Mouse (Mus musculus): ENCODE results near the gene Igf2bp1. TPM values are rescaled to one million over a fixed set of nuclear protein-coding genes. Genes with fewer than 3 reads are reported as not detected.

Igf2bp1 gene
- polyA plus RNA-seq (2014; fragmentation: Nextera tagmentation; extraction: Ambion mirVana) = 92.9 and 95.1 TPM in 2 replicates

DNA sequence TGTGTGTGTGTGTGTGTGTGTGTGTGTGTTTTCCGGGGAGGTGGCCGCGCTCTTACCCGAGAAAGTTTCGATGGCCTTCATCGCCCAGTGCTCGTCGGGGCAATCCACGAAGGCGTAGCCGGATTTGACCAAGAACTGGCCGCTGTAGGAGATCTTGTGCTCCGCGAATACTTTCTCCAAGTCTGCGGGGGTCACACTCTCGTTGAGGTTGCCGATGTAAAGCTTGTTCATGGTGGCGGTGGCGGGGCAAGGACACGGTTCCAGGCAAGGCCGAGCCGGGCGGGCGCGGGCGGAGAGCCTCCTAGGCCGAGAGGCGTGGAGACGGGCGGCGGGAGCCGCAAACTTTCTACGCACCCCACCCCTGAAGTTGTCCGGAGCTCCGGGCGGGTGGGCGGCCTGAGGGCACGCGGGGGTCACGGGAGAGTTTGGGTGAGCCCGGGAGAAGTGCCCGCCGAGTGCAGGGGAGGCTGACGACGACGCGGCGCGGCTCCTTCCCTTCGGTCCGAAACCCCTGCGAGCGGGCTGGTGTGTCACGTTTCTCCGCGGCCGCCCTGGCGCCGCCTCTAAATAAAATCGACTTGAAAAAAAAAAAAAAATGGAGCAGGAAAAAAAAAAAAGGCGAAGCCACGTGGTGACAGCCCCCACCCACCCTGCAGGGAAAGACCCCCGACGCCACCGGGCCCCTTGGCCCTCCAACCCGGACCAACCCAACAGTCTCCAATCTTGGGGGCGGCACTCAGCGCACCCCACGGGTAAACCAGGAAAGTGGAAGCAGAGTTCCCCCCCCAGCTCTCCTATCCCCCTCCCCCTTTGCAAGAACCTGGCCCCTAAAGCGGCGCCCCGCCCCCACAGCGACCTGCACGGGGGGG, at the start of gene Igf2bp1:
Gene Igf2bp1 (minus strand): TSS at position 538 of the 869 bp plus-strand sequence.
- Histone ChIP-seq H3K4me3 (ENCODE audit: low read depth, low read length) (peak within 1 kb of the TSS; percentile 97), H3K4me2 (peak within 1 kb of the TSS; percentile 72), H3K27me3 (ENCODE audit: control insufficient read depth, insufficient read depth, low read length) (no peaks in the 10 kb centered on the region), H3K9ac (ENCODE audit: low read length) (peak within 1 kb of the TSS; percentile 100), H3K9me3 (ENCODE audit: control insufficient read depth, low read length) (no peaks in the 10 kb centered on the region), H3K4me1 (ENCODE audit: control insufficient read depth, insufficient read depth, low read length) (peaks cover 25% of the 10 kb centered on the region), H3K36me3 (ENCODE audit: control insufficient read depth, insufficient read depth, low read length) (no peaks in the 10 kb centered on the region), H3K27ac (ENCODE audit: low read depth, low read length) (peak within 1 kb of the TSS; percentile 100)
- WGBS = under 1% methylated on average over 66 of the region's 74 CpGs
- peak; percentile 98 for DNase-seq (ENCODE audit: low spot score, missing footprints)
- peak; percentile 73 for ATAC-seq (ENCODE audit: low FRiP score)

DNA sequence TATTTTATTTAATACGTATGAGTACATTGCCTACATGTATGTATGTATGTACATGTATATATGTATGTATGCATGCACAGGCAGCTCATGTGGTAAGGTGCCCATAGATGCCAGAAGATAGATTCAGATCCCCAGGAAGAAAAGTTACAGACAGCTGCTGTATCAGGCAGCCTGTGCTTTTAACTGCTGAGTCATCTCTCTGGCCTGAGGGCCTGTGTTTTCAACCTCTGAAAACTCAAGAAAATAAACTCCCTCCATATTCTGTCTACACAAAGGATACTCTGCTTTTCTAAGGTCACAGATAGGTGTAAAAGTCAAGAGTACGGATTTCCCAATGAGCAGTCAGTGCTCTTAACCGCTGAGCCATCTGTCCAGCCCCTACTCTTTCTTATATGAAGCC, 45.1 kb upstream of the Igf2bp1 start:
- no peak overlapping the region for H3K4me3 ChIP-seq (ENCODE audit: low read depth, low read length)
- H3K27ac ChIP-seq (ENCODE audit: low read depth, low read length) = no peak overlapping the region
- H3K4me1 ChIP-seq (ENCODE audit: control insufficient read depth, insufficient read depth, low read length) = no peaks in the 10 kb centered on the region
- H3K4me2 ChIP-seq = no peak overlapping the region
- no peak for ATAC-seq (ENCODE audit: low FRiP score)
- no peak overlapping the region for H3K9ac ChIP-seq (ENCODE audit: low read length)
- H3K27me3 ChIP-seq (ENCODE audit: control insufficient read depth, insufficient read depth, low read length) = no peaks in the 10 kb centered on the region
- peaks cover 30% of the 10 kb centered on the region for H3K36me3 ChIP-seq (ENCODE audit: control insufficient read depth, insufficient read depth, low read length)
- 92% methylated on average over 3 of the region's 3 CpGs for WGBS
- H3K9me3 ChIP-seq (ENCODE audit: control insufficient read depth, low read length) = no peaks in the 10 kb centered on the region
- DNase-seq (ENCODE audit: low spot score, missing footprints) = no peak

DNA sequence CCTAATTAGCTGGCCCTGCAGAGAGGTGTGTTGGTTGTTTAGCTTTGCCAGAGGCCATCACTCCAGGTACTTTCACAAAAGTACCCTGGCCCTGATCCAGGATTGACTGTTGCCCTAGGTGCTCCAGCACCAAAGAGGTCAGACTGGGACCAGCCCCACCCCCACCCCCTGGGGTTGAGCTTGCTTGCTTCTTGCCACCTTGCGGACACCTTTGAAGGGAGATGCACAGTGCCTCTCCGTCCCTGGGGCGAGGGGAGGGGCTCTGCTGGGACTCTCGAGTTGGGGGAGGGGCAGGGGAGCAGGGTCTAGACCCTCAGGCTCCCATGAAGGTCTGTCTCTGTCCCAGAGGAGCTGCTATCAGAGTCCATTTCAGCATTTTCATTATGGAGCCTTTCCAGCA, 44.2 kb upstream of the Igf2bp1 start:
- Histone ChIP-seq H3K36me3 (ENCODE audit: control insufficient read depth, insufficient read depth, low read length) (peaks cover 30% of the 10 kb centered on the region), H3K9me3 (ENCODE audit: control insufficient read depth, low read length) (no peaks in the 10 kb centered on the region), H3K4me1 (ENCODE audit: control insufficient read depth, insufficient read depth, low read length) (no peaks in the 10 kb centered on the region), H3K4me3 (ENCODE audit: low read depth, low read length) (no peak overlapping the region), H3K9ac (ENCODE audit: low read length) (no peak overlapping the region), H3K27ac (ENCODE audit: low read depth, low read length) (no peak overlapping the region), H3K27me3 (ENCODE audit: control insufficient read depth, insufficient read depth, low read length) (no peaks in the 10 kb centered on the region), H3K4me2 (no peak overlapping the region)
- no peak for ATAC-seq (ENCODE audit: low FRiP score)
- no peak for DNase-seq (ENCODE audit: low spot score, missing footprints)
- 85% methylated on average over 4 of the region's 4 CpGs for WGBS

DNA sequence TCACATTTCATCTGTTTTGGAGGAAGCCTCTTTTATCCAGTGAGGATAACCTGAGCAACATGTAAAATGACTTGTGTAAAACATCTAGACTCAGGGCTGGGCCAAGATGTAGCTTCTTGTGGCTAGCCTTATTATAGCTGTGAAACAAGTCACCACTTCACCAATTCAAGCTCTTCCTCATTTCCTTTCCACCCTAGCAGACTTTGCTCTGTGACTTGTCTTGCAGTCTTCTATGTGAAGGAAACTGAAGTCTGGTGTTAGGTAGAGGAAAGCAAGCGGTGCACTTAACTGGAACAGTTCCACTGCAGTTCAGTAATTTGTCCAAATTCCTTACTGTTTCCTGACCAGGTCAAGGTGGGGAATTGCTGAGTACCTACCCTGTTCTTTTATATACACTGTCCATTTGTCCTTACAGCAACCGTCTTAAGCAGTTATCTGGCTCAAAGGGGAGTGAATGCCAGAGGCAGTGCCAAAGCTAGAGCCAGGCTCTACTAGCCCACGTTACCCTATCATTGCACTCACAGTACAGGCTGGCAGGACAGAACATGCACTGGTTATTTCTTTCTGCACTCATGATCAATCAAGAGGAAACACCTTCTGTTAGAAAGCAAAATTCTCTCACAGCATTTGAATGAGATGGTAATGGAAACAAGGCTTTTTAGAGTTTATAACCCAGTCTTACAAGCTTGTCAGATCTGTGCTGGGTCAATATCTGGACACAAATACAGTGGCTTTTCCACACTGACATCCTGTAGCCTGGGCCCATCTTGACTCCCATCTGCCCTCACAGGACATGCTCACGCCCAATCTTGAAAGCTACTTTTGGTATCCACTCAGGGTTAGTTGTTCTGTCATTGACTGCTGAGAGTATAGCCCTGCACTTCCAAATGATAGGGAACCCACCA, 42.0 kb upstream of the Igf2bp1 start:
- Histone ChIP-seq H3K4me1 (ENCODE audit: control insufficient read depth, insufficient read depth, low read length) (no peaks in the 10 kb centered on the region), H3K9ac (ENCODE audit: low read length) (no peak overlapping the region), H3K27ac (ENCODE audit: low read depth, low read length) (no peak overlapping the region), H3K4me2 (no peak overlapping the region), H3K9me3 (ENCODE audit: control insufficient read depth, low read length) (no peaks in the 10 kb centered on the region), H3K36me3 (ENCODE audit: control insufficient read depth, insufficient read depth, low read length) (peaks cover 23% of the 10 kb centered on the region), H3K27me3 (ENCODE audit: control insufficient read depth, insufficient read depth, low read length) (no peaks in the 10 kb centered on the region), H3K4me3 (ENCODE audit: low read depth, low read length) (no peak overlapping the region)
- 85% methylated on average over 4 of the region's 4 CpGs for WGBS
- DNase-seq (ENCODE audit: low spot score, missing footprints) (no peak), ATAC-seq (ENCODE audit: low FRiP score) (no peak)

DNA sequence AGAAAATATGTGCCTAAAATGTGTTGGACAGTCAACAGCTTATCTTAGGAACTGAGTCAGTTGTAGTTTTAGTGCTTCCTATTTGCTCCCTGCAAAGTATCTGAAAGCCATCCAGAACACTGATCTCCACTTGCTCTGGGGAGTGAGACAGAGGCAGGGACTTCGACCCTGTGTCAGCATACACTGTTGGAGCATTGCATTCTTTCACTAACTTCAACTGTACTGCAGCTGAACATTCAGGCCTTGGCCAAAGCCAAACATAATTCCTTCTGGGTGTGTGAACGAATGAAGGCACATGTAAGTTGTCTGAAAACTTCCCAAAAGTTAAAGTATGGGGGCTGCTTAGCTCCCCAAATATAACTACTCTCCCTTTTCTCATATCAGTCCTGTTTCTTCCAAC, 41.1 kb upstream of the Igf2bp1 start:
- H3K36me3 ChIP-seq (ENCODE audit: control insufficient read depth, insufficient read depth, low read length) = peaks cover 23% of the 10 kb centered on the region
- H3K9ac ChIP-seq (ENCODE audit: low read length) = no peak overlapping the region
- H3K4me1 ChIP-seq (ENCODE audit: control insufficient read depth, insufficient read depth, low read length) = no peaks in the 10 kb centered on the region
- no peak overlapping the region for H3K4me3 ChIP-seq (ENCODE audit: low read depth, low read length)
- ATAC-seq (ENCODE audit: low FRiP score) (no peak), DNase-seq (ENCODE audit: low spot score, missing footprints) (no peak)
- no peaks in the 10 kb centered on the region for H3K27me3 ChIP-seq (ENCODE audit: control insufficient read depth, insufficient read depth, low read length)
- H3K9me3 ChIP-seq (ENCODE audit: control insufficient read depth, low read length) = no peaks in the 10 kb centered on the region
- H3K4me2 ChIP-seq = no peak overlapping the region
- WGBS = 91% methylated on average over 2 of the region's 2 CpGs
- no peak overlapping the region for H3K27ac ChIP-seq (ENCODE audit: low read depth, low read length)

DNA sequence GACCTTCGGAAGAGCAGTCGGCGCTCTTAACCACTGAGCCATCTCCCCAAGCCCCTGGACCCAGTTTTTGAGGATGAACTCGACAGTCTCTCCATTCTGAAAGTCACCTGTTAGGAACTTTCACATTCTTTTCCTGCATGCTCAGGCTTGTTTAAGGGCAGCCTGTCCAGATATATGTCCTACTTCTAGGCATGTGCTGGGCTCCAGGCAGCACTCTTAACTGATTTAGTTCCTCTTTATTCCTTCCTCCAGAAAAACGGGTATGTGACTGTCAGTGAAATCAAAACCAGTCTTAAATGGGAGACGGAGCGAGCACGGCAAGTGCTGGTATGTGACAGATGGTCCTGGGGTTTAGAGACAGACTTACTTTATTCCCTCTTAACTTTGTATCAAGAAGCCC, 40.3 kb upstream of the Igf2bp1 start:
- Histone ChIP-seq H3K9me3 (ENCODE audit: control insufficient read depth, low read length) (no peaks in the 10 kb centered on the region), H3K4me3 (ENCODE audit: low read depth, low read length) (no peak overlapping the region), H3K4me1 (ENCODE audit: control insufficient read depth, insufficient read depth, low read length) (no peaks in the 10 kb centered on the region), H3K27ac (ENCODE audit: low read depth, low read length) (no peak overlapping the region), H3K36me3 (ENCODE audit: control insufficient read depth, insufficient read depth, low read length) (peaks cover 20% of the 10 kb centered on the region), H3K4me2 (no peak overlapping the region), H3K27me3 (ENCODE audit: control insufficient read depth, insufficient read depth, low read length) (no peaks in the 10 kb centered on the region), H3K9ac (ENCODE audit: low read length) (no peak overlapping the region)
- DNase-seq (ENCODE audit: low spot score, missing footprints) (no peak), ATAC-seq (ENCODE audit: low FRiP score) (no peak)
- 84% methylated on average over 8 of the region's 8 CpGs for WGBS

DNA sequence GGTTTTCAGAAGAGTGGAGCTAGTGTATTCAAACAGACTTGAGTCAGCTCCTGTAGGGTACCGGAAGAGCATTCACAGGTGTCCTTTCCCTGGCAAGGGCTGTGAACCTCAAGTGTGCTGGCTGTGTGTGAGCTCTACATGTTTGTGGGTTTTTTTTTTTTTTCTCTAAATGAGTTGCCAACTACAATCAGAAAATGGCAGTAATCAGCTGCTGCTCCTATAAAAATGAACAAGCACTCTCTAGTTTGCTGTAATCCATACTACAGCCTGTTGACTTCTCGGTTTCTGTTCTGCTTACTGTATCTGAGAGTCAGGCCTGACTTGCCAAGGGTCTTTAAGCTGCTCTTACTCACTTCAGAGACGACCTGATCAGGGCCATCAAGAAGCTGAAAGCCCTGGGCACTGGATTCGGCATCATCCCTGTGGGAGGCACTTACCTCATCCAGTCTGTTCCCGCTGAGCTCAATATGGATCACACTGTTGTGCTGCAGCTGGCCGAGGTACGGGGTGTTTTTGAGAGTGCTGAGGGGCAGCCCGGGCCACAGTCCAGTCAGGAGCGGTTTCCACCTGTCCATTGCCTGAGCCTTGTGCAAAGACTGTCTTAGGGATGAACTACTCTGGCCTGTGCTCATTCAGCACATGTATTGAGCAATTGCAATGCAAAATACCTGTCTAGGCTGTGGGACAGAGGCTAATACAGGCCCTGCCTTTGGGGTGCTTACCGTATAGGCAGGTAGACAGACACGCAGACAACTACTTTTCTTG, 39.2 kb upstream of the Igf2bp1 start:
- H3K4me2 ChIP-seq = no peak overlapping the region
- no peaks in the 10 kb centered on the region for H3K4me1 ChIP-seq (ENCODE audit: control insufficient read depth, insufficient read depth, low read length)
- no peak overlapping the region for H3K9ac ChIP-seq (ENCODE audit: low read length)
- H3K4me3 ChIP-seq (ENCODE audit: low read depth, low read length) = no peak overlapping the region
- no peak for ATAC-seq (ENCODE audit: low FRiP score)
- no peaks in the 10 kb centered on the region for H3K27me3 ChIP-seq (ENCODE audit: control insufficient read depth, insufficient read depth, low read length)
- peak; percentile 59 for DNase-seq (ENCODE audit: low spot score, missing footprints)
- no peaks in the 10 kb centered on the region for H3K9me3 ChIP-seq (ENCODE audit: control insufficient read depth, low read length)
- no peak overlapping the region for H3K27ac ChIP-seq (ENCODE audit: low read depth, low read length)
- peaks cover 16% of the 10 kb centered on the region for H3K36me3 ChIP-seq (ENCODE audit: control insufficient read depth, insufficient read depth, low read length)
- 88% methylated on average over 11 of the region's 11 CpGs for WGBS

DNA sequence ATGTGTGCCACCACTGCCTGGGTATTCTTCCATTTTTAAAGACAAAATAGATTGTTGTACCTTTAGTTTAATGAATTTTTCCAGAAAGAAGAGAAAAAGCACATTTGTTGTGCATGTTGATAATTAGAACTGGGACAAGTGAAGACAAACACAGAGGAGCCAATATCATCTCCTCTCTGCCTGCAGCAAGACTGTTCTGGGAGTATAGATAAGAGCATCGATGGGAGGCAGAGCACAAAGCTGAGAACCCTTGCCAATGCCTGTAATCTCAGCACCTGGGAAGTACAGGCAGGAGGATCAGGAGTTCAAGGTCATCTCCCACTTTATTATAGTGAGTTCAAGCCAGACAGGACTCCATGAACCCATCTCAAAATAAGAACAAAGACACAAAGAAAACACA, 32.8 kb upstream of the Igf2bp1 start:
- ATAC-seq (ENCODE audit: low FRiP score) = no peak
- no peak for DNase-seq (ENCODE audit: low spot score, missing footprints)
- Histone ChIP-seq H3K9ac (ENCODE audit: low read length) (no peak overlapping the region), H3K27ac (ENCODE audit: low read depth, low read length) (no peak overlapping the region), H3K9me3 (ENCODE audit: control insufficient read depth, low read length) (no peaks in the 10 kb centered on the region), H3K36me3 (ENCODE audit: control insufficient read depth, insufficient read depth, low read length) (no peaks in the 10 kb centered on the region; the same call in 1 of the 2 replicates), H3K27me3 (ENCODE audit: control insufficient read depth, insufficient read depth, low read length) (no peaks in the 10 kb centered on the region), H3K4me2 (no peak overlapping the region), H3K4me3 (ENCODE audit: low read depth, low read length) (no peak overlapping the region), H3K4me1 (ENCODE audit: control insufficient read depth, insufficient read depth, low read length) (peaks cover 7% of the 10 kb centered on the region)
- WGBS = 97% methylated on average over 1 of the region's 1 CpGs
